Mouse (Mus musculus): ENCODE measurements around the gene Akr1cl.

- TF ChIP-seq CTCF (IDR thresholded peaks at IDR 0.05; ENCODE audit: low read depth) (no peak), EP300 (IDR thresholded peaks at IDR 0.05; ENCODE audit: low read depth) (no peak)
These were observed 19.1 kb upstream of the Akr1cl start for GRCm38 (mm10) chr1:65051696-65052095.
